Mouse (Mus musculus): ENCODE measurements around the gene Cdrt4.

The Cdrt4 gene

DNA sequence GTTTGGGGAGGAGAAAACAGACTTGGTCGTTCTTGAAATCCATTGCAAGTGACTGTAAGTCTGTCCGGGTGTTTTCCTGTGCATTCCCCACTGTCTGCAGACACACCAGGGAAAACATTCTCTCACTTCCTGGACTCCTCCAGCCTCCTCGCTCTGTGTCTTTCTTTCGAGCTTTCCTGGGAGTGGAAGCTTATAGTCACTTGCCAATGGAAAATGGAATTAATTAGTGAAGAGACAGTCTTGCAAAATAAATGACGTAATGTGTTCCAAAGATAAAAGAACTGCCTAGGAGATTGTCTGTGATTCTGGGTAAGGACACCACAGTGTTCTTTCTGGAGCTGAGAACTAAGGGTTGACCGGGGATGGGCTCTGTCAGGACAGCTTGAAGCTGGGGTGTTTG lies 7.5 kb upstream of the Cdrt4 start:
- DNase-seq (ENCODE audit: low spot score): no peak

DNA sequence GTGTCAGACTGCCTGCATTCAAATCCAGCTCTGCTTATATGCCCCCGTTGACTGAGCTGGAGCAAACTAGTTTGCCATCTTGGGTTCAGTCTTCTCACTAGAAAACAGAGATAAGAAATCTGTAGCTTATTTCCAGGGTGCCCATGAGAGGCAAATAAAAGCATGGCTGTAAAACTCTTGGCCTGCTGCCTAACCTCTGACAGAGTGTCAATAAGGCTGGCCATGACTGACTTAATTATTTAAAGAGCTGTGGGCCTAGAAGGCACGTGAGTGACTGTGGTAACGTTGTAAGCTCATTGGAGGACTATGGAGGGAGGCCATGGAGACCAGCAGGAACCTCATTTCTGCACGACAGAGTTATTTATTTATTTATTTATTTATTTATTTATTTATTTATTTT lies 5.5 kb upstream of the Cdrt4 start:
- DNase-seq (ENCODE audit: low spot score): no peak

DNA sequence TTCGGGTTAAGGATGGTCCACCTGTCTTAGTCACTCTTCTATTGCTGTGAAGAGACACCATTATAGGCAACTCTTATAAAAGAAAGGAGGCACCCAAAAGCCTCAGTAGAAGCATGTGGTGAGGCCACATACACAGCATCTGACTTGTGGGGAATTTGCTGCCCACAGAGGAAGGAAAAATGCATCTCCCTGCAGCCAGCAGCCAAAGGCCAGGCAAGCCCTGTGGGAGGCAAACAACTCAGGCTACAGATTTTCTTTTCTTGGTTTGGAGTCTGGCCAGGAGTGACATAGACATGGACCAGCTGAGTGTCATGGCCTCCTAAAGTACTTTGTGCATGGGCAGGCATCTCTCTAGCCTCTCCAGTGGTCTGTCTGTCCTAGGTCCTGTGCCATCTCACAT lies 1.4 kb upstream of the Cdrt4 start:
- no peak for DNase-seq (ENCODE audit: low spot score)

DNA sequence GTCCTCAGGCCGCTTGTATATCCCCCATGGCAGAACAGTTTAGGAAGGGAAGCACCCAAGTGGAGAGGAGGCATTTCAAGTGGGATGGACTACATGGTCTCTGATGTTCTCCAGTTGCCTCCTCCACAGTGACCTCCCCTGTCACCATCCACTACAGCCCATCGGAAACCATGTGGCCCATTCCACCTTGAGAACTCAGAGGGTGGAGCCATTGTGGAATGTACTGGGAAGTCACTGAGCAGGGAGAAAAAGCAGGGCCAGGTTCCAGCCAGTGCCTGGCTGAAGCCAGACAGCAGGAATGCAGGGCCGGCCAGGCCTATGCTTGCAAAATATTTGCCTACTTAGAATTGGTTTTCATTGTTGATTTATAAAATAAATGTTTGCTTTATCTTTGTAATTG lies 3.8 kb downstream of the Cdrt4 start:
- DNase-seq (ENCODE audit: low spot score): peak; percentile 33

DNA sequence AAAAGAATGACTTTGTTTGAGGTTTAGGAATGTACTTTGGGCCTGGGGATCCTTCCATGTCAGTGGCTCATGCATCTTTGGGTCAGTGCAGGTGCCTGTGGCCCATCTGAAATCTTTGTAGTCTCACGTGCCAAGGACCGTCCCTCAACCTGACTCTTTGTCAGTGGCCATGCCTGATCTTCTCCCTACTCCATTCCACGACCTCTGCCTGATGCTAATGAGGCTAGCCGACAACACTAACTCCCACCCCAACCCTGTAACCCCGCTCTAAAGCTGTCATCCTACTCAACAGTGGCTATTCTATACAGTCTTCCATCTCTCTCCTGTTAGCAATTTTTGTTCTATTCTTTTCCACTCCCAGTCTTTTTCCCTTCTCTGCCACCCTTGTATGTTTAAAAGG lies 4.2 kb downstream of the Cdrt4 start:
- DNase-seq (ENCODE audit: low spot score): no peak

DNA sequence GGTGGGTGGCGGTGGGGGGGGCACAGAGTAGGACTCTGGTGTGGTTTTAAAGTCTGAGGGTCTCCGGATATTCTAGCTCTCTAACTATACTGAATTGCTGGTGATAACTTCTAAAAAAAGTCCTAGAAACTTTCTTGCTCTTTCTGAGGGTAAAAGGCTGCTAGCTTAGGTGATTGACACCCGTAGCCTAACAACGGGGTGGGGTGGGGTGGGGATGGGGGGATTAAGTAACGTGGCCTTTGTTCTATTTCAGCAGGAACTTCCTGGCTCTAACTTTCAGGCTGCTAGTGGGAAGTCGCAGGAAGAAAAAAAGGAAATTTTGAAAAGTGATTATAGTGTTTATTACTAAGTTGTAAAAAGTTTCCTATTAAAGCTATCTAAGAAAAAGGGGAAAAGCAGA lies 4.8 kb downstream of the Cdrt4 start:
- DNase-seq (ENCODE audit: low spot score): no peak

DNA sequence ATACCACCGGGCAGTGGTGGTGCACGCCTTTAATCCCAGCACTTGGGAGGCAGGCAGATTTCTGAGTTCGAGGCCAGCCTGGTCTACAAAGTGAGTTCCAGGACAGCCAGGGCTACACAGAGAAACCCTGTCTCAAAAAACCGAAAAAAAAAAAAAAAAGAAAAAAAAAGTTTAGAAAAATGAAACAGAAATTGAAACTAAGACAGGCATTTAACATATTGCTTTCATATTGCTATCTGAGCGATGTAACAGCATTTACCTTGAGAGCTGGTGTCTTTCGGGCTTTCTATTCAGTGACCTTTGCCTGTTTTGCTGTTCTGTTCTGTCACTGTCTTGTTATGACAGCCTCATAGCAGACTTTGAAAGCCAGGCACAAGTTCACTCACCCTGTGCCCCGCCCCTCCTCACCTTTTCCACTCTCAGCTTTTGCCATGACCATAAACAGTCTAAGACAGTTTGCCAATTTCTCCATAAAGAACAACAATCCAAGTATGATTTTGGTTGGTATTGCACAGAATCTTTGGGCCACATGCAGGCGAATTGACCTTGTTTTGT lies 6.7 kb downstream of the Cdrt4 start:
- no peak for DNase-seq (ENCODE audit: low spot score)

DNA sequence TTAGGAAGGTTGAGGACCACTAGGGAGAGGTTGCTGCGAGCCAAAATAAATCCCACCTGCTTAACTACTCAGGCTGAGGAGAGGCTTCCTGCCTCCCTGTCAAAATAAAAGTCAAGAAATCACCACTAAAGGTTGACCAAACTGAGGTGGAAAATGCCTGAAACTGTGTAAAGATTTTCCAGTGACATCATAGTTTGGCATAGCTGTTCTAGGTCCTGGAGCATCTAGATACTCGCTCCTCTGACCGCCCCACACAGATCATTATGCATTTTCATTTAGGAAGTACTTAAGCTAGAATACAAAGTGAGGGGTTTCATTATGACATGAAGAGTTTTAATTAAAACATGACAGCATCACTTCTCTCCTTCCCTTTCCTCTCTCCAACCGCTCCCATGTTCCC lies 12.3 kb downstream of the Cdrt4 start:
- no peak for DNase-seq (ENCODE audit: low spot score)

DNA sequence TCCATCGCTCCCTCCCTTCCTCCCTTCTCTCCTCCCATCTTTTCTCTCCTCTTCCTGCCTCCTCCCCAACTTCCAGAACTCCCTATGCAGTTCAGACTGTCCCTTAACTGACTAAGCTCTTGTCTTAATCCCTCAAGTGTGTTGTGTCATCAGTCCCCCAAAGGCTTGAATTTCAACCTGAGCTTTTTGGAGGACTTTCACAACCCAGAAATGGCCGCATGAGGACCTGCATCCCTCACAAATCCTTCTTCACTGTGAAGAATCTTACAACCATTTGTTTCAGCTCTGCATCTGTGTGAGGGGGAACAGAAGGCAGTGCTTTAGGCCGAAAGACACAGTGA lies 15.4 kb downstream of the Cdrt4 start:
- DNase-seq (ENCODE audit: low spot score): no peak

DNA sequence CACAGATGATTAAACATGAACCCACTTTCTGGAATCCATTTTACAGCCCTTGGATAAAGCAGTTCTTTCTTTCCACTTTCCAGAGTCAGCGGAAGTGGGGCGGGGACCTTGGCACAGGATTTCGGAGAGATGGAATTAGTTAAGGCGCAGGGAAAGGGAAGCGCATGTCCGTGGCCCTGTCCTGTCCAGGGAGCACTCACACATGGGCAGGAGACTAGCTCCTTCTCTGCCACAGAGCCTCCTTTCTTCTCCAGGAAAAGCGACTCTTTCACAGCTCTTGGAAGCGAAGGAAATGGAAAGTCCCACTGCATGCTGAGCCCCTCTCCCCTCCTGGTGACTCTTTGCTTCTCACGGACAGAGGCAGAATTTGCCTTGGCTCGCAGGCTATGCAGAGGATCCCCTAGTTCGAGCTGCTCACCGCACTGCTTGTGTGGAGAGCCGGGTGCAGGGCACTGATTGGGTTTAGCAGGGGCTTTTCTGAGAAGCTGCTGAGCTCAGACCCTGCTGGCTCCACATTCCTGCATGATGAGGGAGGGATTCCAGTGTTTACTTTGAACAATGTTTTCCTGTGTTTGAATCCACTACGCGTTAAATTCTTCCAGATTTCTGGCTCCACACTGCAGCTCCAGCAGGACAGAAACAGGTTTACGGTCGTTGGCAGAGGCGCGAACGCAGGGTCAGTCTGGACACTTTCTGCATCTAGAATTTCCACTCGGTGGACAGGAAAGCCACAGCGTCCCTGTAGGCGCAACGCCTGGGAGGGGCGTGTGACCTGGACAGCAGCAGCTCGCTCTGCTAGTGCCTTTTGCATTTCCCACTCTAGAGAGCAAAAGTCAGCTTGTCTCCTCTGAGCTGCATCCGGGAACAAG lies 16.0 kb downstream of the Cdrt4 start:
- peak; percentile 68 for DNase-seq (ENCODE audit: low spot score)

DNA sequence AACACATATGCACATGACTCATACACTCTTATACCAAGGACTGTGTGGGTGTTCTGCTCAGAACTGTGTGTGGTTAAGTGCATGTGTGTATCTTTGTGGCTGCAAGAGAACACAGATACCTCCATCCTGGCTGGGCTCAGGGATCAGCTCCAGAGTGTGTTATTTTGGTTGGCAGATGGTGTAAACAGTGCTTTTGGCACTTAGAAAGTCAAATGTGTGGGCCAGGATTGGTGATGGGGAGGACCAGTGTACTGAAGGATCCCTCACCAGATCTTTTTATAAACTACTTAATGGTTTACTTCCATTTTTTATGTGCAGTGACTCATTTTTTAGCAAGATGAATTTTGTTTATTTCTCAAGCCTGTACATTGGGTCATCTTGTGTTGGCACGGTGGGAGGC lies 26.2 kb downstream of the Cdrt4 start:
- DNase-seq (ENCODE audit: low spot score): no peak

DNA sequence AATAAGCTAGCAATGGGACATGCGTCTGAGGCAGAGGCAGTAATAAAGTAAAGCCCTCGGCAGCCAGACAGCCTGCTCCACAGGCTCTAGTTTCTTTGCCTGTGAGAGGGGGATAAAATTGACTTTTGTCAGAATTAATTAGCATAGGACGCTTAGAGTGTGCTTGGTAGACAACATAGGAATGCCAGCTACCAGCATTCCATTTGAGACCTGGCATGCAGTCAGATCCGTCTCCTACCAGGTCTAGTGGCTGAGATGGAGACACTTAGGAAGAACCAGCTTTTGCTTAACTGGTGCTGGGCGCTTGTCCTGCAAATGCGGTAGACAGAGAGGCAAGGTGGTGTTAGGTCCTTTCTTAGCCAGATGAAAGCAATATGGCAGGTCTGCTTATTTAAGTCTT lies 27.9 kb downstream of the Cdrt4 start:
- DNase-seq (ENCODE audit: low spot score): no peak

DNA sequence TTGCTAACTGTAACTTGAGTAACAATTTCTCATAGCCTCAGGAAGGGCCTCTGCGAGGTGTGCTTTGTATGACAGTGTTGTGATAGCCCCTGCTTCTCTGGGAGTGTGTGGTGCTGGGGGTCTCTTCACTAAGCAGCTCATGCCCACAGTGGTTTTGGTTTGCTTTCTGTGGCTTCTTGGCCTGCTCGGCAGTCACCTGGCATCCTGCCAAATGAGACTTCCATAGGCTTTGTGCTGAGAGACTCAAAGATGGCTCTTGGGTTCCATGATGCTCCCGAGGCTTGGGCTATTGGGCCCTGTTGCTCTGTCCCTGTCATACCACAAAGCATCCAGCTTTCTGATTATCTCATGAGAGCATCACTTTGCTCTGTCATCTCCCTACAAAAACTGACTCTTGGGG lies 30.7 kb downstream of the Cdrt4 start:
- DNase-seq (ENCODE audit: low spot score): no peak

DNA sequence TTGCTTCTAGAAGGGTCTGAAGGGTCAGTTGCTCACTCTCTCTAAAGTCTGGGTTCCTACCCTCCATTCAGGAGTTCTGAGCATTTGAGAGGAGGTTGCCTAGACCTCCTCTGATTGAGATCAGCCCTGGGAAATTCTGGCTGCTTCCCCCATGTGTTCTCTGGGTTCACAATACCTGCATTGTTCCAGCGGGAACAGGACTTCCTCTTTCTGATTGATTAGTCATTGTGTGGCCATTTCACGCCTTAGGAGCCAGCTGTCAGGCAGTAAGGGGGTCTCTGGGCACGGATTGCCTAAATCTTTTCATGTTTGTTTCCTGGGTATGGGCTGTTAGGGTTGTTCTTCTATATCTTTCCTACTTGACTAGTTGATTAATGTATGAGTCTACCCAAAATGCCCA lies 32.8 kb downstream of the Cdrt4 start:
- no peak for DNase-seq (ENCODE audit: low spot score)

DNA sequence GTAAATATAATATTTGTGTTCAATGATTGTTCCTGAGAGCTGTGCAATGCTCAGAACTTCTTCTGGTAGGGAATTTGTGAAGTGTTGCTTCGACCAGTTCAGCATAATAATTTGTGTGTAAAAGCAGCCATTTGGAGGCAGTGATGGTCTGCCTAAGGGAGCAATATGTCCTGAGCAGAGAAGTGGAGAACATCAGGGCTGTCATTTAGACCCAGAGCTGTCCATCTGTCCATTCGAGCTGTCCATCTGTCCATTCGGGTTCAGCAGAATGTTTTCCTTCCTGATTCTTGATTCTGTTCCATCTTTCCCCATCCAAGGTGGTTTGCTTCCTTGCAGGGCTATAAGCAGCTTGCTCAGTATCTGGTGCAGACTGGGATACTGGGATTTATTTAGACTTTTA lies 33.4 kb downstream of the Cdrt4 start:
- no peak for DNase-seq (ENCODE audit: low spot score)

DNA sequence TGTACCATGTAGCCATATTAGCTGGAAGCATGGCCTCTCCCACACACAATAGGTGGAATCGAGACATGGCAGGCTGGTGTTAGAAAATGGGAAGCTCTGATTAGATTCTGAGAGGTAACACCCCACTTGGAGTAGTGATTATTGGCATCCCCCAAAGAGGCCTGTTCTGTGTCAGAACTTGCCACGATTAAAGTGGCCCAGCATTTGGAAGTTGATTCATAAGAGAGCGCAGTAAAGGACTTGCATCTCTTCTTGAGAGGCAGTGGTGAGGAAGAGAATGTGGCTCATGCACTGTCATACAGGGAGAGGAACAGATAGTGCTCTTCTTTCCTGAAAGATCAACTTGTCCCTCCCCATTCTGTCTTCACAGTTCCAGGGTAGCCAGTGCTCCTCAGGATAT lies 34.1 kb downstream of the Cdrt4 start:
- DNase-seq (ENCODE audit: low spot score): no peak

DNA sequence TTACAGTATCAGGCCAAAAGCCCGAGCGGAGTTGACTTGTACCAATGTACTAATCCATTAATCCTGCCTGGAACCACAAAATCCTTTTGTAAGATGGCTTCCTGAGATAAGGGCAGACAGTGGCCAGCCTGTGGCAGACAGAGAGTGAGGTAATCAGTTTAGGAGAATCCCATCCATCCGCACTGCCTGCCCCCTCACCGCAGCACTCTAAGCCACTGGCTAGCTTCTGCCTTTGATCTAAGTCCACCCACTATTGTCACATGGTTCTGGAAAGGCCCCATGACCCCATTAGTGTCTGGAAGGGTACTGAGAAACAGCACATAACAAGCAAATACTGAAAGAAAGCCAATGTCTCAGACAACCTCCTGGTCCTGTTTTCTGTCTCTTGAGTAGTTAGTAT lies 35.6 kb downstream of the Cdrt4 start:
- no peak for DNase-seq (ENCODE audit: low spot score)

DNA sequence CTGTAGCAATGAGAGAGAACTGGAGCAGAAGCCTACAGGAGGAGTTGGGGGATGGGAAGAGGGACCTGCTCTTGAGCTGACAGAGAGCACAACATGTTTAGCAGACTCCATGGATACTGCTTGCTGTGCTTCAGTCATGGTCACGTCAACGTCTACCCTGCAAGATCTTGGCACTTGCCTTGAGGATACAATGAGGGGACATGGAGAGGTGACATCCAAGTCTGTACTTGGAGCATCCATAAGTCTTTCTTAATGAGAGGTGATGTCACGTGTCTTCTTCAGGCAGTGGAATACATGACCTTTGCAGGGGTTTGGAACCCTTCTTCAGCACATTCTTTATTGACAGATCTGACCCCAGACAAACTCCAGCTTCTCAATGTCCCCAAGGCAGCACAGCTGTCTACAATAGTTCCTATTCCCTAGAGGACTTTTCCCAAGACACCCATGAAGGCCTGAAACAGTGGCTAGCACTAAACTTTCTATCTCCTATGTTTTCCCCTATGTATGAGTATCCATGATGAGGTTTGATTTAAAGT lies 39.2 kb downstream of the Cdrt4 start:
- DNase-seq (ENCODE audit: low spot score): no peak

DNA sequence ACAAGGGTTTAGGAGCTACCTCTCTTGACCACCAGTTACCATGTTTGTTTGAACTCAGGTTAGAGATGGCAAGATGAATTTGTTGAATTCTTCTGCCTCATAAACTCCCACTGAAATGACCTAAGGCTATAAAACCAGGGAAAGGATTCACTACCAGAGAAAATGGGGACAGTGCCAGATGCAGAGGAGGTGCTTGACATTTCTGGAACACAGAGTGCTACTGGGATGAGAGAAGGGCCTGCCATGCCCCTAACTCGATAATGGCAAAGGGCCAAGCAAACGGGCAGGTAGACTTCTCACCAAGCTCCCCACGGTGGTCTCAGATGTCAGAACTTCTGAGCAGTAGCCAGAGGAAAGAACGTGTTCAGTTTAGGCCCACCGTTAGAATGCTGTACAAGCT lies 39.8 kb downstream of the Cdrt4 start:
- DNase-seq (ENCODE audit: low spot score): peak; percentile 50

DNA sequence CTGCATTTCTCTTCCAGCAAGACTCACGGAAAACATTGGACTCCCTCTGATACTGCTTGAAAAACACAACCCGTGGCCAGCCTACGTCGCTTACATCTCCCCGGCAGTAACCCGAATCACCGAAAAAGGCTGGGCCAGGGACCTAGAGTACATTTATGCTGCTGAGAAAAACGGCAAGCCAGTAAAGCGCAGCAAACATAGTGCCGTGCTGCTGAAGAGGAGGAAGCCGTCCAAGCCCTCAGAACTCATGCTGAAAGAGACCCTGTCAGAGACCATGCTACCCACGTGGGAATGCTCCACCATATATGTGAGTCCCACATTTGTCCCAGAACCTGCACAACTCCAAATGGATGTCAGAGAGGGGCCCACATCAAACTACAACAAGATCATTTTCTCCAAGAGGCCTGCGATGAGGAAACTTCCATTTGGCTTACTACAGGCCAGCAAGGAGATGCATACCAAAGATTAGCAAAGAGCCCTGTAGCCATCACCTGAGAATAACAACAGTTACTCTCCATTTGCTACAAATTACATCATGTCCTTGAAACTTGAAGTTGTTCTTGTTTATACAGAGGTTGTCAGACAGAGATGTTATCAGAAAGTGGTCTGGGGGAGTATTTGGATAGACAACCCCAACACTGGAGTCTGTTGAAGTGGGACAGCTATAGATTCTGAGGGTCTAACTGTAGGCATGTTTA lies 41.7 kb downstream of the Cdrt4 start:
- DNase-seq (ENCODE audit: low spot score): no peak

DNA sequence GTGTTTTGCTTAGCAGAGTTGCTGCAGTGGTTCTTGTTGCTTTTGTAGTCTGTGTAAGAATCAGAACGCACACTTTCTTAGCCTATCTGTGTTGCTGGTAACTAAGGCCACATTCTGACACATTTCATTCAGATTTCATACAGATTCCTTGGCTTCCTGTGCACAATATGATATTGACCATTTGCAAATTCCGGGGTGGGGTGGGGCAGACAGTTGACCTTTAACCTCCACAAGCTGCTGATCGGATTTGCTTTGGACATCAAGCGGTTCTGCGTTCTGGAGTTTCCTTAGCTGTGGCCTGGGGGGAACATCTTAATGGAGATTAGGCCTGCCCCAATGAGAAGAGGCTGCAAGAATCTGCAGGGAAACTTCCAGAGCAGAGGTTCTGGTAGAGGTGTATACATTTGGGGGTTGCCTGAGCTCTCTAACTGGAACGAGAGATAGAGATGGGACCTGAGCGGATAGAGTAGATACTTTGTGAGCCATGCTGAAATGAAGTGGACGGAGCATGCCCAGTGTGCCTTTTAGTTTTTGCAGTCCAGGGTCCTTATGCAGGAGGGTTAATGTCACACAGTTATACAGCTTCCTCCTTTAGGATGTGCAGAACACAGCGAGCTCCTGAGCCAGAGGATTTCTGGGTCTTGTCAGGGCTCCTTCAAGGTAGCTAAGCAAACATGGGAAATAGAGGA lies 44.2 kb downstream of the Cdrt4 start:
- DNase-seq (ENCODE audit: low spot score): no peak

DNA sequence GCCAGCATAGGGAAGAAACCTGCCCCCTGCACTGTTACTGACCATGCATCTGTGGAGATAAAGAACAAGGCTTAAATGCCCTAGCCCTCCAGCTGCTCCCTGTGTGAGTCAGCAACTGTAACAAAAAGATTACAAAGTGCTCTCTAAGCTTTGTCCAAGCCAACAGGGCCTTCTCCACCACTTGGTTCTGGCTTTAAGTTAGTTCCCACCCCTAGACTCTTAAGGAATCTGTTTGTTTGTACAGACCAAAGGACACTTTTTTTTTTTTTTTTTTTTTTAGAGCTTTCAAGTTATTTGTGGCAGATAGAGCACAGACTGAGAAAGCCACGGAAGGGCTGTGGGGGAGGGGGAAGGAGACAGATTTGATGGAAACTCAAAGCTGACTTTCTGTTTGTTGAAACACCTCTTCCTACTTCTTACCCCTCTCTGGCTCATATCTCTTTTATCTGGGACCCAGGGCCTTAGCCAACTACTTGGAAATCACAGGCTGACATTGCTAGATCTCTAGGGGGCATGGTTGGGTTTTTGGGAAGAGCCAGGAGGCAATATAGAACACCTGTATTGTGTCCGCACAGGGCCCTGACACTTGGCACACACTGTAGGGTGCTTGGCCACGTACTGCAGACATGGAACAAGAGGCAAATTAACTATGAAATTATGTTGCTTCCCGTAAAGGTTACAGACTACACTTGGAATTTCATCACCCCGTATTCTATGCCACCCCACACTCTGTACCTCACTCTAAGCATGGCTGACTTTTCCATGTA lies 44.9 kb downstream of the Cdrt4 start:
- DNase-seq (ENCODE audit: low spot score): no peak

Measured in urinary bladder, postnatal 14 days (tissue).